Mouse (Mus musculus) midbrain, embryonic 16.5 days (tissue): ENCODE measurements around the gene Pigc. TPM values are rescaled to one million over a fixed set of nuclear protein-coding genes. Genes with fewer than 3 reads are reported as not detected.

Source experiments
- ATAC-seq: fragments of 200-750 bp; cut with Nextera tagmentation; 2 replicates; pipeline ENCODE4 v1.8.0; 2017; ENCODE audit warnings: moderate TSS enrichment
- H3K27ac ChIP-seq: fragments of 300-500 bp; sonication (generic); 2 replicates; pipeline ENCODE4 v1.5.1; 2014; ENCODE audit warnings: mild to moderate bottlenecking, low read length, mixed read lengths
- H3K27me3 ChIP-seq: fragments of 300-500 bp; sonication (generic); 2 replicates; pipeline ENCODE4 v1.6.1; 2014; ENCODE audit warnings: low read depth, low read length, mixed read lengths; ENCODE audit not compliant: control insufficient read depth, insufficient read depth
- H3K36me3 ChIP-seq: fragments of 300-500 bp; sonication (generic); 2 replicates; pipeline ENCODE4 v1.6.1; 2014; ENCODE audit warnings: mild to moderate bottlenecking, low read length, moderate library complexity, mixed read lengths; ENCODE audit not compliant: control insufficient read depth, insufficient read depth
- H3K4me1 ChIP-seq: fragments of 300-500 bp; sonication (generic); 2 replicates; pipeline ENCODE4 v1.6.1; 2014; ENCODE audit warnings: mild to moderate bottlenecking, low read length, mixed read lengths; ENCODE audit not compliant: control insufficient read depth, insufficient read depth
- H3K4me2 ChIP-seq: fragments of 300-500 bp; sonication (generic); 2 replicates; pipeline ENCODE4 v1.6.1; 2014; ENCODE audit warnings: mild to moderate bottlenecking, low read length, mixed read lengths
- H3K4me3 ChIP-seq: fragments of 300-500 bp; sonication (generic); 2 replicates; pipeline ENCODE4 v1.5.1; 2014; ENCODE audit warnings: low read depth, mild to moderate bottlenecking, low read length, moderate library complexity, mixed read lengths
- H3K9ac ChIP-seq: fragments of 300-500 bp; sonication (generic); 2 replicates; pipeline ENCODE4 v1.6.1; 2014; ENCODE audit warnings: low read depth, low read length, mixed read lengths
- H3K9me3 ChIP-seq: fragments of 300-500 bp; sonication (generic); replicated peaks from 2 replicates; pipeline ENCODE4 v1.6.1; 2014; ENCODE audit warnings: mild to moderate bottlenecking, low read length, mixed read lengths; ENCODE audit not compliant: control insufficient read depth, poor library complexity, severe bottlenecking
- WGBS: fragments of 180-500 bp; shearing (Covaris S2); extraction: QIAGEN DNeasy Blood & Tissue Kit; methylation state at CpG from one replicate; pipeline ENCODE4 v1.1.7; 2014; 5-methylcytosine and 5-hydroxymethylcytosine counted together
- polyA plus RNA-seq: library from polyadenylated mRNA; unstranded; fragments of >200 nt; fragmentation: Nextera tagmentation; extraction: Ambion mirVana; gene quantifications from 2 replicates; pipeline ENCODE4 v1.2.1, GENCODE M21; 2015

The Pigc gene
- polyA plus RNA-seq, 1 experiment from 2014 or later = 34.0 TPM

GRCm38 (mm10) chr1:161983451-161983850 is 14.5 kb downstream of the Pigc start:
- H3K36me3 ChIP-seq = no peaks in the 10 kb centered on the region
- no peaks in the 10 kb centered on the region for H3K4me1 ChIP-seq
- H3K9me3 ChIP-seq = no peaks in the 10 kb centered on the region
- H3K27me3 ChIP-seq = no peaks in the 10 kb centered on the region
- no peak for ATAC-seq
- H3K4me3 ChIP-seq = no peak overlapping the region
- no peak overlapping the region for H3K27ac ChIP-seq
- H3K9ac ChIP-seq = no peak overlapping the region
- WGBS = 60% methylated on average over 6 of the region's 6 CpGs
- no peak overlapping the region for H3K4me2 ChIP-seq

GRCm38 (mm10) chr1:161983979-161984566 is 15.1 kb downstream of the Pigc start:
- 29% methylated on average over 4 of the region's 4 CpGs for WGBS
- H3K27ac ChIP-seq = no peak overlapping the region
- H3K27me3 ChIP-seq = no peaks in the 10 kb centered on the region
- H3K4me1 ChIP-seq = no peaks in the 10 kb centered on the region
- ATAC-seq = no peak
- no peaks in the 10 kb centered on the region for H3K9me3 ChIP-seq
- no peak overlapping the region for H3K9ac ChIP-seq
- no peaks in the 10 kb centered on the region for H3K36me3 ChIP-seq
- no peak overlapping the region for H3K4me3 ChIP-seq
- no peak overlapping the region for H3K4me2 ChIP-seq

DNA sequence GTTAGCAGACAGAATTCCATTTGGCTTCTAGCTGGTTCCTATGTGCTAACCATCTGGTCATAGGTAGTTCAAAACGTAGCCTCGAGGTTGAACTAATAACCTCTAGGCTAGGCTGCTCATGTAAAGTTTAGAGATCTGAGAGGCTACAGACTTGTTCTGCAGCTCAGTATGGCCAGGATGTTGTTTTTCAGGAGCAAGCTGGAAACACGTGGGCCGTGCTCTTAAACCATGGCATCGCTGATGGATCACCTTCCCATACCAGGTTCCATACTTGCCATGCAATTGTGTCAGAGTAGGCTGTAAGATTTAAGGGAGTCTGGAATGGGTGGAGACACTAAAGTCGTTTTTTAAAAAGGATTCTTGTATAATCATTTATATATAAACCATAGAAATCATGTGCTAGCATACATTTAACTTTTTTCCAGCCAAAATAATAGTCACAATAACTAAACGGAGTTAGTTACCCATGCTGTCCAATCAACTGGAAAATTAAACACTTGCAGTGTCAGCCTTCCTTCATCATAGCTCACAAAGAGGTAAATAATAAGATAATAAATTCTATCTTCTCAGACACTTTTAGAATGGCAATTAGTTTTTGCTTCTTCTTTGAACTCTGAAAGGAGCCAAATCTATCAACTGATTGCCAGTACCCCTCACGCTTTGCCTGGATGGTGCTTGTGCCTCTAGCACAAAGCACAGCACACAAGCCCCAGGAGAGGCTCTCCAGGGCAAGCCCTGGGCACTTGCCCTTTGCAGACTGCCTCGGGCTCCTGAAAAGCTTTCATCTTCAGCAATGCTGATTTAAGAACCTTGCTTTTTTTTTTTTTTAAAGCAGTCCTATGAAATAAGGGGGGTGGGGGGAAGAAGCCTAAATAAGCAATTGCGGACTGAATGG is 21.9 kb downstream of the Pigc start:
- no peak overlapping the region for H3K27ac ChIP-seq
- no peak overlapping the region for H3K4me3 ChIP-seq
- no peak overlapping the region for H3K4me2 ChIP-seq
- H3K9ac ChIP-seq = no peak overlapping the region
- no peaks in the 10 kb centered on the region for H3K36me3 ChIP-seq
- no peaks in the 10 kb centered on the region for H3K27me3 ChIP-seq
- H3K9me3 ChIP-seq = no peaks in the 10 kb centered on the region
- WGBS = 69% methylated on average over 10 of the region's 10 CpGs
- H3K4me1 ChIP-seq = no peaks in the 10 kb centered on the region
- ATAC-seq = no peak

- Histone ChIP-seq H3K4me1 (no peaks in the 10 kb centered on the region), H3K4me3 (no peak overlapping the region), H3K27me3 (no peaks in the 10 kb centered on the region), H3K4me2 (no peak overlapping the region), H3K9ac (no peak overlapping the region), H3K9me3 (no peaks in the 10 kb centered on the region), H3K27ac (no peak overlapping the region), H3K36me3 (no peaks in the 10 kb centered on the region)
- 94% methylated on average over 11 of the region's 11 CpGs for WGBS
- ATAC-seq = no peak
Observed at GRCm38 (mm10) chr1:161991846-161992245, 22.9 kb downstream of the Pigc start.

- WGBS = 94% methylated on average over 7 of the region's 7 CpGs
- Histone ChIP-seq H3K9me3 (no peaks in the 10 kb centered on the region), H3K27me3 (no peaks in the 10 kb centered on the region), H3K9ac (no peak overlapping the region), H3K4me3 (no peak overlapping the region), H3K27ac (no peak overlapping the region), H3K4me1 (no peaks in the 10 kb centered on the region), H3K4me2 (no peak overlapping the region), H3K36me3 (no peaks in the 10 kb centered on the region)
- no peak for ATAC-seq
Observed at GRCm38 (mm10) chr1:161992389-161992788, 23.4 kb downstream of the Pigc start.

GRCm38 (mm10) chr1:161998781-161999180 is 29.8 kb downstream of the Pigc start:
- Histone ChIP-seq H3K27me3 (no peaks in the 10 kb centered on the region), H3K36me3 (no peaks in the 10 kb centered on the region), H3K4me3 (no peak overlapping the region), H3K27ac (no peak overlapping the region), H3K9ac (no peak overlapping the region), H3K4me2 (no peak overlapping the region), H3K9me3 (no peaks in the 10 kb centered on the region), H3K4me1 (peaks cover 4% of the 10 kb centered on the region)
- no peak for ATAC-seq
- 77% methylated on average over 4 of the region's 4 CpGs for WGBS

GRCm38 (mm10) chr1:161999338-161999737 is 30.4 kb downstream of the Pigc start:
- H3K27ac ChIP-seq = 0 out of 2 replicates have a peak overlapping the region, but pooled peaks have one; percentile 58
- H3K9me3 ChIP-seq = no peaks in the 10 kb centered on the region
- peak overlapping the region; percentile 23; the same call in 1 of the 2 replicates for H3K4me2 ChIP-seq
- no peaks in the 10 kb centered on the region for H3K36me3 ChIP-seq
- 47% methylated on average over 5 of the region's 5 CpGs for WGBS
- ATAC-seq = peak; percentile 13; the same call in 1 of the 2 replicates
- H3K4me3 ChIP-seq = no peak overlapping the region
- no peak overlapping the region for H3K9ac ChIP-seq
- H3K27me3 ChIP-seq = no peaks in the 10 kb centered on the region
- peaks cover 4% of the 10 kb centered on the region for H3K4me1 ChIP-seq

- Histone ChIP-seq H3K9ac (no peak overlapping the region), H3K4me2 (peak overlapping the region; percentile 36), H3K27me3 (no peaks in the 10 kb centered on the region), H3K4me3 (no peak overlapping the region), H3K9me3 (no peaks in the 10 kb centered on the region), H3K36me3 (no peaks in the 10 kb centered on the region), H3K27ac (0 out of 2 replicates have a peak overlapping the region, but pooled peaks have one; percentile 58), H3K4me1 (peaks cover 4% of the 10 kb centered on the region)
- peak; percentile 89 for ATAC-seq
- WGBS = 2% methylated on average over 4 of the region's 4 CpGs
Observed at GRCm38 (mm10) chr1:161999882-162000371, 30.9 kb downstream of the Pigc start.

- Histone ChIP-seq H3K9me3 (no peaks in the 10 kb centered on the region), H3K36me3 (no peaks in the 10 kb centered on the region), H3K4me1 (peaks cover 4% of the 10 kb centered on the region), H3K4me3 (no peak overlapping the region), H3K9ac (no peak overlapping the region), H3K4me2 (no peak overlapping the region), H3K27ac (no peak overlapping the region), H3K27me3 (no peaks in the 10 kb centered on the region)
- no peak for ATAC-seq
- WGBS = 79% methylated on average over 8 of the region's 8 CpGs
Observed at GRCm38 (mm10) chr1:162001328-162001727, 32.3 kb downstream of the Pigc start.
